Mouse (Mus musculus) embryo, embryonic 10 days (tissue): Measurements from ENCODE around the gene Metrnl.

Experiments used
- DNase-seq: peaks from one replicate; pipeline ENCODE4 v3.0.0-alpha.2; 2015; ENCODE audit warnings: low spot score

The Metrnl gene

DNA sequence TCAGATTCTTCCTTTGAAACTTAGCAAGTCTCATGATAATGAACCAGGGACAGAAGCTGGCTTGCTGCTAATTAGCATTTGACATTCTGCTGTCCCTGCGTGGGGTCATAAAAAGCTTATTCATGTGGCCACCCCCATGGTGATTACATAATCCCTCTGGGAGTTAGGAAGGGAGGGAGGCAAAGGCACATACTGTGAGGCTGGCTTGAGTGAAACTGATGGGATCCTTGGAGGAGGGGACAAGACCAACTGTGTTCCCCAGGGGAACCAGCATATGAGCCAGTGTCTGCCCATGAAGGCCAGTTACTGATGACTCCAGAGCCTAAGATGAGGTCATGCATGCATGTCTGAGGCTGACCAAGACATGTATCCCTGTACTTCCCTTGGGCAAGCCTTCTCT lies 33.5 kb downstream of the Metrnl start:
- no peak for DNase-seq

DNA sequence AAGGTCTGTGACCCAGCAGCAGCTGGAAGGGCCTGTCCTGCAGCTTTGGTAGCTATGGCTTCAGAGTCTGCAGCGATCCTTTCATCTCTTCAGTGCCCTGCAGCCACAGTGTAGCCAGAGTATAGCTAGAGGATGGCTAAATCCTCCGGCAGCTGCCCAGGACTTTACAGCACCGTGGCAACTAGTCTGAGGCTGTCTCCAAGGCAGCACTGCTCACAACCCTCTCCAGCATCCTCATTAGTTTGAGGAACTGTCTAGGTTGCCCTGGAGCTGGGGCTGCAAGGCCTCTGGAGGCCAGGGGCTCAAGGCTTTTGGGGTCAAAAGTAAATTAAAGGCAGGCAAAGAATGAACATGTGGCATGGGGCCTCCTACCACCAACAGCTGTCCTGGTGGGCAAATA lies 37.3 kb downstream of the Metrnl start:
- DNase-seq = peak; percentile 29

DNA sequence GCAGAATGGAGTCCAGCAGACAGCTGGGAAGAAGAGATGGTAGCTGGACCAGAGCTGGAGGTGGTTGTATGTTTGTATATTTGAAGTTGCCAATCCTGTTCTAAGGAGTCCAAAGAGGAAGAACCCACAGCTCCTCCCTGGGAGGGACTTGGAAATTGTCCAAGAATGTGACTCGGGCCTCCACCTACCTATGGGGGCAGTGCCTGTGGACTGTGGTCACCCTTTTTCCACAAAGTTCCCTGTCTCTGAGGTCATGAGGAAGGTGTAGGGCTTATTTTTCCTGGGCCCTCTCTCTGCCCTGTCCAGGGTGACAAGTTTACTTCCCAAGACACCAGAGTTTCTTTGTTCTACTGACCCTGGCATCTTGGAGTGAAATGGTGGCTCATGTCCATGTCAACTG lies 39.6 kb downstream of the Metrnl start:
- no peak for DNase-seq

DNA sequence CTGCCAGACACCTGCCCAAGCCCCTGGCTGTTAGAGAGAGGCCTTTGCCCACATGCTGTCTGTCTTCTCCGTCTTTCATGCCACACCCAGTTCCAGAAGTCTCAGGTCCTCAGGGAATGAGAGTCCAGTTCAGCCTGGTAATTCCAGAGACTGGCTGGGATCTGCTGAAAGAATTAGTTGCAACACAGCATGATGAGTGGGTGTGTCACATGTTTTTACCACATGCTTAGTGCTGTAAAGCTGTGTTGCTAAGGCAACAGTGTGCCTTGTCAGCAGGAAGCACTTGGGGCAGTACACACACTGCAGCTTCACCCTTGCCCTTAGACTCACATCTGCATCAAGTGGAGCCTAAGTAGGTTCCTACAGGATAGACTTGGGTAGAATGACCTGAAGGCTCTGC lies 40.1 kb downstream of the Metrnl start:
- peak; percentile 7 for DNase-seq

DNA sequence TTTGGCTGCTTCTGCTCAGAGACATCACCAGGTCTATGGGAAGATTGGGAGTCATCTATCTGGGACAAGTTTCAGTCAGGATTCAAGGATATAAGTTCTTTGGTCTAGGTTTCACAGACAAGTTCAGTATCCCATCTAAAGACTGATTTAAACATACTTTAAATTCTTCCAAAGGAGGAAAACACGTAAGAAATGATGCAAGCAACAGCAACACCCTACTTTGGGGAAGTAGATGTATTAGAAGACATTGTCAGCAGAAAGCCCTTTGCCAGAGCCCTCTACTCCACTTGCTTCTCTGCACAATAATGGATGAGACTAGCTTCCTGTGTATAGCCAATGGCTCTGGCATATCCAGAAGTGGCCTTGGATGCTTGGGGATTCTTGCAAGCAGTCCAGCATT lies 41.8 kb downstream of the Metrnl start:
- no peak for DNase-seq

DNA sequence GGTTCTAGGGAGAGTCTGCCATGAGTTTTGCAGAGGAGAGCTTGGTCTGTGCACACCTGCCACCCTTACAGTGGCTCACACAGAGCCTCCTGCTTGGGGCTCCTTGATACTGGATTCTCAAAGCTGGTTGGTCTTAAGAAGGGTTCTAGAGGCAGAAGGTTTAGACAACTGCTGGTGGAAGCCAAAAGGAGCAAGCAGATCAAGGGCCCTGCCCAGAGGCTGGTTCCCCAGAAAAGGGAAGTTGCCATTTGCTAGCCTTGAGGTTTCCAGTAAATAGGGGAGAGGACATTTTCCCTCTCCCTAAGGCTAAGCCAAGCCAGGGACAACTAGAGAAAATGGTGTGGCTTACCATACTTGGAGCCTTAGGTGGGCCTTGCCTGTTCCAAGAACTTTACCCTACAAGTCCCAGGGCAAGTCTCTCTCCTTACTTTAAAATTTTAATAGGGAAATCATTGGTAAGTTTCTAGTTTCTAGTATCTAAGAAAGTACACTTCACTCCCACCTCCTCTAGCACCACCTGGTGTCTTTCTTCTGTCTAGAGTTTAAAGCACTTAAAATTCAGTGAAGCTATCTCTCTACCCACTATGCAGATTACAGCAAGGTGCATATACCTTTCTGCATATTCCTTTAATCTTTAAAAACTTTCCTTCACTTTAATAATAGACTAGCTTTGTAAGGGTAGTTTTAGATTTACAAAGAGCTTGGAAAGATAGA lies 42.7 kb downstream of the Metrnl start:
- DNase-seq = no peak

DNA sequence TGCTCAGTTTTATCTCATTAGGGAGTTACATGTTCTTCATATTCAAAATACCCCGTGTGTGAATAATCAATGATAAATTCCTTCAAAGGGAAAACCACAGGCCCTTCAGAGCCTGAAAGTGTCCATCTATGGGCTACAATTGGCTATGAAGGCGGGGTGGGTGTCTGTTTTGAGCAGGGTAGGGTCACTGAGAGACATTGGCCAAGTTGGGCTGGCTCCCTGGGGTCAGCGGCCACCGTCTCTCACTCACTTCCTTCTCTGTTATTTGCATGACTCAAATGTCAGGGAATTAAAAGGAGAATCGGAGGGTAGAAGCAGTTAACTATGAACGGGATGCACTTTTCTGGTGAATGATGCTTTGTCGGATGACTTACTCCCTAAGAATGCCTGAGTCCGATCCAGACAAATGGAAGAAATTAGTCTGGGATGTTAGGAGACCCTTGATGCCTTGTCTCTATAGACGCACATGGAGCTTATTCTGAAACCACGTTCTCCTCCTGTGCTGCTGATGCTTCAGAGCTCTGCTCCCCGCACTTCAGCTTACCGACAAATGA lies 45.7 kb downstream of the Metrnl start:
- DNase-seq = no peak

DNA sequence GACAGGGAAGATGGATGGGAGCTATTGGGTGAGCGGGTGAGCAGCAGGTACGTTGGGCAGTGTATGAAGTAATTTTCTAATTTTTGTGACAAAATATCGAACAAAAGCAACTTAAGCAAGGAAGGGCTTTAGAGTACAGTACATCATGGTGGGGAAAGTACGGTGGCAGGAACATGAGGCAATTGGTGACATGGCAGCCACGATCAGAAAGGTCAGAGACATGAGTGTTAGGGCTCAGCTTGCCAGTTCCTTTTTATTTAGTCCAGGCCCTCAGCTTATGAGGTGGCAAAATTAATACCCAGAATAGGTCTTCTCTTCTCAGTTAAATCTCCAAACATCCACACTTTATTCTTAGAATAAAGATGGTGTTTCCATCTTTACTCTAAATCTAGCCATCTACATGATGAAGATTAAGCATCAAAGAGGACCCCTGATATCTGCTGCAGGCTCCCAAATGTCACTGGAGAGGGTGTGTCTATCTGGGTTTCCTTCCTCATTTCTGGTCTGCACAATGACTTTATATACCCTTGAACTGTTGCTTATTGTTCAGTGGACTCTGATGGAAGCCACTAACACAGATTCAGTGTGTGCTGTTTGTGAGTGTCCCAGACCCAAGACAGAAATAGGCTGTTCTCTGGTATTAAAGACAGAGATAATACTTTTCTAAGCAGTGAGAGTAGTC lies 46.8 kb downstream of the Metrnl start:
- DNase-seq = no peak
